Mouse (Mus musculus) stomach, embryonic 14.5 days (tissue): Measurements from ENCODE around the gene Cdc42ep5. TPM values are rescaled to one million over a fixed set of nuclear protein-coding genes. Genes with fewer than 3 reads are reported as not detected.
"Not testable (repeated sequence)": the region's sequence is repeated elsewhere in the genome, so short reads cannot be mapped to it uniquely, and the experiment has no call there.

Experiments
- ATAC-seq: fragments of 200-750 bp; cut with Nextera tagmentation; 2 replicates; pipeline ENCODE4 v1.8.0; 2017; ENCODE audit warnings: low read depth, moderate TSS enrichment; ENCODE audit not compliant: insufficient number of reproducible peaks, insufficient read depth, low FRiP score
- H3K27ac ChIP-seq: fragments of 300-500 bp; sonication (generic); 2 replicates; pipeline ENCODE4 v1.5.1; 2014; ENCODE audit warnings: mild to moderate bottlenecking, low read length, moderate library complexity, mixed read lengths
- H3K27me3 ChIP-seq: fragments of 300-500 bp; sonication (generic); 2 replicates; pipeline ENCODE4 v1.6.1; 2014; ENCODE audit warnings: low read length, control low read depth, mixed read lengths; ENCODE audit not compliant: control insufficient read depth, insufficient read depth
- H3K36me3 ChIP-seq: fragments of 300-500 bp; sonication (generic); 2 replicates; pipeline ENCODE4 v1.6.1; 2014; ENCODE audit warnings: mild to moderate bottlenecking, control low read depth, low read length, moderate library complexity, mixed read lengths; ENCODE audit not compliant: control insufficient read depth, insufficient read depth
- H3K4me1 ChIP-seq: fragments of 300-500 bp; sonication (generic); 2 replicates; pipeline ENCODE4 v1.6.1; 2014; ENCODE audit warnings: low read length, control low read depth, mixed read lengths; ENCODE audit not compliant: control insufficient read depth, insufficient read depth
- H3K4me2 ChIP-seq: fragments of 300-500 bp; sonication (generic); replicated peaks from 2 replicates; pipeline ENCODE4 v1.6.1; 2014; ENCODE audit warnings: low read depth, low read length, control low read depth
- H3K4me3 ChIP-seq: fragments of 300-500 bp; sonication (generic); 2 replicates; pipeline ENCODE4 v1.5.1; 2014; ENCODE audit warnings: low read depth, low read length, control low read depth
- H3K9ac ChIP-seq: fragments of 300-500 bp; sonication (generic); replicated peaks from 2 replicates; pipeline ENCODE4 v1.6.1; 2014; ENCODE audit warnings: low read depth, mild to moderate bottlenecking, control low read depth, low read length, moderate library complexity, mixed read lengths
- H3K9me3 ChIP-seq: fragments of 300-500 bp; sonication (generic); 2 replicates; pipeline ENCODE4 v1.6.1; 2016; ENCODE audit warnings: low read depth, low read length, control low read depth; ENCODE audit not compliant: control insufficient read depth
- WGBS: fragments of 180-500 bp; shearing (Covaris S2); extraction: QIAGEN DNeasy Blood & Tissue Kit; methylation state at CpG from one replicate; pipeline ENCODE4 v1.1.7; 2014; 5-methylcytosine and 5-hydroxymethylcytosine counted together
- polyA plus RNA-seq: library from polyadenylated mRNA; unstranded; fragments of >200 nt; fragmentation: Nextera tagmentation; extraction: Ambion mirVana; gene quantifications from 2 replicates; pipeline ENCODE4 v1.2.1, GENCODE M21; 2014

Gene Cdc42ep5
- 71.6 and 76.7 TPM in 2 replicates for polyA plus RNA-seq

DNA sequence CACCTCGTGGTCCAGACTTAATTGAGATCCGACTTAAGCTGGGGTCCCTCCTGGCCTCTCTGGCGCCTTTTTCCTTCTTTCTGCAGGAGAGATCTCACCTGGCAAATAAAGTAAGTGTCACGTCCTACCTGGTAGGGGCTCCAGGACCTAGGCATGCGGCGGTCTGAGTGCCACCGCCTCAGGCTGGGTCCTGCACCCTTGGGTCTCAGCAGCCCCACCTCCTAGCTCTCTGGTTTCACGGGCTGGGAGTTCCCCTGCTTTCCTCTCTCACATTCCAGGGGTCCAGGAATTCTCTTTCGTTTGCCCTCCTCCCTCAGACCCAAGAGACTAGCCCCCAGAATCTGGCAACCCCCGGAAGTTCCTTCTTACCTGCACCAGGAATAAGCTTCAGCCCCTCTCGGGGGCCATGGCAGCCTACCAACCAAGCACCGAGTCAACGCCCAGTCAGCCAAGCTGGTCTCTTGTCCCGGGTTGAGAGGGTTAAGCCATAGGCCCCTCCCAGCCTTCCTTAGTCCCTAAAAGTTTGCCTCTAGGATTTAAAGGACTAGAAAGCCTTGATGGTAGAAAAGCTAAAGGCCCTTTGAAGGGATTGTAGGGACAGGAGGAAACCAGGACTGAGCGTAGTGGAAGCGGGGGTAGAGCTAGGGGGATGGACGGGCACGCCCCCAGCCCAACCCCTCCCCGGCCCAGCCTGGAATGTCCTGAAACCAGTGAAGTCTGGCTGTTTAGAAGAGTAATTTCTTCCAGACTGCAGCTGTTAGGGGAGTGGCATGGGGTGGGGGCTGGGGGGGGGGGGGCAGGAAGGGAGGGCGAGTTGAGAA, at the start of gene Cdc42ep5:
Gene Cdc42ep5 (minus strand): TSS at position 771 of the 821 bp plus-strand sequence.
- H3K36me3 ChIP-seq = no peaks in the 10 kb centered on the region
- peak within 1 kb of the TSS; percentile 63 for H3K9ac ChIP-seq
- WGBS = under 1% methylated on average over 20 of the region's 20 CpGs
- no peaks in the 10 kb centered on the region for H3K9me3 ChIP-seq
- peak within 1 kb of the TSS; percentile 82 for H3K4me2 ChIP-seq
- peak within 1 kb of the TSS; percentile 84 for H3K27ac ChIP-seq
- ATAC-seq = peak; percentile 92
- H3K27me3 ChIP-seq = no peaks in the 10 kb centered on the region
- peaks cover 16% of the 10 kb centered on the region for H3K4me1 ChIP-seq
- H3K4me3 ChIP-seq = peak within 1 kb of the TSS; percentile 48

DNA sequence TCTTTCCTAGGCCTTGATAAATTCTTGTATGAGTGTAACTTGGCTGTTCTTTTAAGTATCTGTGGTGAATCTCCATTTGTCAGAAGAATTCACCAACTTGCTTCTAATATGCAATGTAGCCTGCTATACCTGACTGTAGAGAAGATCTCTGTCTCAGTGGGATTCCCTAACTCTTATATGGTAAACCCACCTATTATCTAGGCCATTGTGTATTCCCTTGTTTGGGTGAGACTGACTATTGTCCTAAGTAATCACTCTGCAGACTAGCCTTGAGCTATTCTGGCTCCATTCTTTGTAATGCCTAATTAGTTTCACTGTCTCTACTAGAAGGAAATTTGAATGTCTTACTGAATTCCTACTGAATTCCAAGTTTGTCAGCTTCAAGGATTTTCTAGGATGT, 48.8 kb upstream of the Cdc42ep5 start:
- not testable (repeated sequence) for H3K36me3 ChIP-seq, ATAC-seq, H3K9ac ChIP-seq, H3K27ac ChIP-seq, H3K4me3 ChIP-seq, H3K4me1 ChIP-seq, H3K9me3 ChIP-seq, H3K27me3 ChIP-seq, H3K4me2 ChIP-seq

DNA sequence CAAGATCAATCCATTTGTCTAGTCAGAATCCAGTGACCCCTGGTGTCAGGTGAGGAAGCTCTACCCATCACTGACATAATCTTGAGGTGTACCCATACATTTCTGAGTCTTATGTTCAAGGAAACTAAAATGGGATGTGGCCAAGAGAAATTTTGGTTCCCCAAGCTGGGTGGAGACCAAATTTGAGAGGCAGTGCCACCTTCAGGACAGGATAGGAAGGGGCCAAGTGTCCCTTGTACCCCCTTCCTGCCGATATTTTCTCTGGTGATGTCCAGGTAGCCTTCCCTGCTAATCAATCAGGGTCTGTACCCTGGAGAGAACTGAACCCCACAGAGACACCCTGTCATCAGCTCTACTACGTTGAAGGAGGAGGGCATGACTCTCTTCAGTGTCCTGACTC, 44.0 kb upstream of the Cdc42ep5 start:
- Histone ChIP-seq H3K27ac (no peak overlapping the region), H3K4me2 (no peak overlapping the region), H3K9ac (no peak overlapping the region), H3K27me3 (no peaks in the 10 kb centered on the region), H3K36me3 (no peaks in the 10 kb centered on the region), H3K9me3 (no peaks in the 10 kb centered on the region), H3K4me1 (no peaks in the 10 kb centered on the region), H3K4me3 (no peak overlapping the region)
- no peak for ATAC-seq
- 34% methylated on average over 2 of the region's 2 CpGs for WGBS

DNA sequence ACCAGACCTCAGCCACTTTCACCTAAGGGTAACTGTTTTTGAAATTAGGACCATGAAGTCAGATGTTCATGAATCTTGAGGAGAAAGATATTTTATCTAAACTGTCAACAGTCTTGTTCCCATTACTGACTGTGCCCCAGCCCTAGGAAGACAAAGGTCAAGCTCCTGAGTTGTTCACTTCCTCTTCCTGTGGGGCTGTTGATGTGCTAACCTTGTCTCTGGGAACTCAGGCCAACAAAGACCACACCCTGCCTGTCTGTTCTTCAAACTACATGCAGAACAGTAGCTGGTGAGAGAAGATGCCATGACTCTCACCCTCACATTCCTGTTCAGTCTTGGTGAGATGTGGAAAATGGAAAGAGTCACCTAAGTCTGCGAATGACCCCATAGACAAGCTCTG, 42.5 kb upstream of the Cdc42ep5 start:
- H3K36me3 ChIP-seq = no peaks in the 10 kb centered on the region
- H3K27ac ChIP-seq = no peak overlapping the region
- no peaks in the 10 kb centered on the region for H3K4me1 ChIP-seq
- H3K9me3 ChIP-seq = no peaks in the 10 kb centered on the region
- H3K27me3 ChIP-seq = no peaks in the 10 kb centered on the region
- WGBS = 82% methylated on average over 1 of the region's 1 CpGs
- H3K4me2 ChIP-seq = no peak overlapping the region
- no peak for ATAC-seq
- H3K9ac ChIP-seq = no peak overlapping the region
- no peak overlapping the region for H3K4me3 ChIP-seq

DNA sequence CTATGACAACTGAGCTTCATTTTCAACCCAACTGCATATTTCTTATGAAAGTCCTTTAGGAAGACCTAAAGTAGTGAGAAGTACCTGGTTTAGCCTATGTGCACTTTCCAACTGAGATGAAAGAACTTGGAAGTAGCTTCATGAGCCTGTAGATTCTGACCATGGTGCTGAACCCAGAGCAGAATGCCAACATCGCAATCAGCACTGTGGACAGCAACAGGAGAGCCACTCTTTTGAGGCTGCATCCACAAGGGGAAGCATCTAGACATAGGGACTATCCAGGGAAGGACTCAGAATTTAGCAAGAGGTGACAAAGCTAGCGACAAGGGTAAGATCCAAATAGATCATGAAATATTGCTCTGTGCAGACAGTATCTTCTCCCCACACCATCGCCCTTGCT, 13.8 kb upstream of the Cdc42ep5 start:
- no peak overlapping the region for H3K4me2 ChIP-seq
- H3K27ac ChIP-seq = no peak overlapping the region
- no peak for ATAC-seq
- no peaks in the 10 kb centered on the region for H3K36me3 ChIP-seq
- no peak overlapping the region for H3K4me3 ChIP-seq
- H3K27me3 ChIP-seq = no peaks in the 10 kb centered on the region
- 46% methylated on average over 3 of the region's 3 CpGs for WGBS
- no peak overlapping the region for H3K9ac ChIP-seq
- no peaks in the 10 kb centered on the region for H3K9me3 ChIP-seq
- no peaks in the 10 kb centered on the region for H3K4me1 ChIP-seq

DNA sequence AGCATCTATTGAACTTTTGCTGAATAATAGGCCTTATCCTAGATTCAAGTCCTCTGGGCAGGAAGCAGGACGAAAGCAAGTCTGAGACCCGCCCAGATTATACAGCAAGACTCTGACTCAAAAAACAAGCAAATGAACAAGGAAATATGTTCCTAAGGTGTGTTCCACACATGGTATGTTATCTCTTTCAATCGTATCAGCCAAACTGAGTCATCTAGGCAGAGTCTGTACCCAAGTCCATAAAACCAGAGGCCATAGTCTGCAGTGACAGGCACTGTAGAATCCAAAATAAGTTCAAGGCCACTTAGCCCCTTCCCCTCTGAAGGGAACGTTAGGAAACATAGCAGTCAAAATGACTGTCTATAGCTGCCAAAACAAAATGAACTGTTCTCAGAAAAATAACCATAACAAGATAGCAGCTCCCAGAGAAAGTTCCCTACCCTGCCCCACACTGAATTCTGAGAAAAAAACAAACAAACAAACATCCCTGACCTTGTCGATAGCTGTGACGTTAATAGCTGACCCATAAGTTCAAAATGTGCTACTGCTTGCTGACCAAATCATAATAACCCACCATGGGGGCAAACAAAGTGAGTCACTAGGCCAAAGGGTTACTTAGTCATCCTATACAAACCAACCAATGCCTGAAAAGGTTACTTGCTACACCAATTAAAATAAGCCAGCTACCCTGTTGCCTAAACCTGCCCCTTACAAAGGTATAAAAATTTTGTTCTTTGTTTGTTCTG, 5.7 kb upstream of the Cdc42ep5 start:
- Histone ChIP-seq H3K9ac (no peak overlapping the region), H3K4me3 (no peak overlapping the region), H3K36me3 (no peaks in the 10 kb centered on the region), H3K27me3 (no peaks in the 10 kb centered on the region), H3K4me1 (peaks cover 4% of the 10 kb centered on the region; the same call in 1 of the 2 replicates), H3K4me2 (no peak overlapping the region), H3K27ac (no peak overlapping the region), H3K9me3 (no peaks in the 10 kb centered on the region)
- WGBS = 73% methylated on average over 6 of the region's 6 CpGs
- ATAC-seq = peak; percentile 51; the same call in 1 of the 2 replicates

DNA sequence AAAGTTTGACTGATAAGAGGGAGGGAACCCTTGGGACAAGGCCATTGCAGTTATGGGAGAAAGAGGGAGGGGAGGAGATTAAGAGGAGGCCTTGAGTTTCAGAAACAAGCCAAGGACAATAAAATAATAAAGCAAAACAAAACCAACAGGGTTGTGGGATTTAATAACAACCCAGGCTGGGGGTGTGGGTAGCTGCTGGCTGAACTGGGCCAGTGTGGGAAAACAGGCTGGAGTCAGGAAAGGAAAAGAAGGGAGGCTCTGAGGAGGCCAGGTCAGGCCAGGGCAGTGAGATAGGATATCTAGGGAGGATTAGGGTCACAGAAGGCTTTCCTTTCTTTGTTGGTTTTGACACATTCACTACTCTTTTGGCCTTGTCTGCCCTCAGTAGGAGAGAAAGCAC, 2.4 kb upstream of the Cdc42ep5 start:
- Histone ChIP-seq H3K36me3 (no peaks in the 10 kb centered on the region), H3K4me2 (no peak overlapping the region), H3K27ac (no peak overlapping the region), H3K9me3 (no peaks in the 10 kb centered on the region), H3K4me1 (peaks cover 16% of the 10 kb centered on the region), H3K27me3 (no peaks in the 10 kb centered on the region), H3K9ac (no peak overlapping the region), H3K4me3 (no peak overlapping the region)
- no peak for ATAC-seq

DNA sequence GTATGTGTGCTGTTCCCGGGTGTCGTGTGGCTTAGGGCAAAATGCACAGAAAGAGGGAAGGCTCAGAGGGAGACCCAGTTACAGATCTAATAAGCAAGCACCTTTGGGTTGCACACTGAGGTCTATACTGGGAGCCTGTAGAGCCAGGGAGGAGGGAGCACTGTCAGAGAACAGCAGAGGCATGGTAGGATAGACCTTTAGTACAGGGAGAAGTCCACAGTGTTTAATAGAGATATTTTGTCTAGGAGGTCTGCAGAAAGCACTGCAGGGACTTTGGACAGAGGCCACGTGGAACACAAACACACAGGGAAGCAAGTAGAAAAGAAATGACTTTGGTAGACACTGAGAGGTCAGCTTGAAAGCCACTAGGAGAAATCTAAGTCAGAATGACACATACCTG, 626 bp upstream of the Cdc42ep5 start:
- H3K27ac ChIP-seq = peak overlapping the region; percentile 84
- H3K36me3 ChIP-seq = no peaks in the 10 kb centered on the region
- peak overlapping the region; percentile 21; the same call in 1 of the 2 replicates for H3K9ac ChIP-seq
- H3K4me2 ChIP-seq = peak overlapping the region; percentile 82
- WGBS = 11% methylated on average over 3 of the region's 3 CpGs
- no peaks in the 10 kb centered on the region for H3K27me3 ChIP-seq
- peaks cover 16% of the 10 kb centered on the region for H3K4me1 ChIP-seq
- no peak for ATAC-seq
- H3K9me3 ChIP-seq = no peaks in the 10 kb centered on the region
- peak overlapping the region; percentile 48; the same call in 1 of the 2 replicates for H3K4me3 ChIP-seq
